Mouse (Mus musculus) cortical plate, adult 2 months (tissue): ENCODE measurements around the gene Ubxn1.

Source experiments
- CTCF ChIP-seq: fragments of 200-500 bp; IDR thresholded peaks from 2 replicates; pipeline ENCODE4 v1.5.1; 2011; ENCODE audit warnings: mild to moderate bottlenecking, control low read depth, low read length; ENCODE audit not compliant: insufficient read depth; ENCODE audit errors: extremely low read depth
- POLR2A ChIP-seq: fragments of 200-500 bp; IDR thresholded peaks from 2 replicates; pipeline ENCODE4 v1.6.1; 2011; ENCODE audit warnings: mild to moderate bottlenecking, low read length, control low read depth; ENCODE audit not compliant: insufficient read depth; ENCODE audit errors: extremely low read depth

GRCm38 (mm10) chr19:8919000-8919399 lies 47.7 kb downstream of the Ubxn1 start:
- TF ChIP-seq CTCF (no peak), POLR2A (no peak)
